Mouse (Mus musculus) skeletal muscle tissue, adult 2 months (tissue): Measurements from ENCODE around the gene Reep3.
"Not testable (repeated sequence)": the region's sequence is repeated elsewhere in the genome, so short reads cannot be mapped to it uniquely, and the experiment has no call there.

Source experiments
- DNase-seq: peaks from one replicate; pipeline ENCODE4 v3.0.0-alpha.2; 2012; ENCODE audit warnings: low read depth, low spot score

Reep3 gene

DNA sequence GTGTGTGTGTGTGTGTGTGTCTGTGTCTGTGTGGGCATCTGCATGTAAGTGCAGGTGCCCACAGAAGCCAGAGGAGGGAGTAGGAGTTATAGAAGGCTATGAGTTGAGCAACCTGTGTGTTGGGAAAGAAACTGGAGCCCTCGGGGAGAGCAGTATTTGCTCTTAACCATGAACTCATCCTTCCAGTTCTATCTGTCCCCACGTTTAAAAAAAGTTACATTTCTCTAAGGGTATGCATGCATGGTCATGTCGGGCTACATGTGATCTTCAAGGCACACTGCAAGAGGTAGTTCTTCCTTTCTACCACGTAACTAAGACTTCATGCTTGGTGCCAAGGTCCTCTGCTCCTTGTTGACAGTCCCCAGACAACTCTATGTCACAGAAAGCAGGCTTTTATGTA is 78.9 kb downstream of the Reep3 start:
- no peak for DNase-seq

DNA sequence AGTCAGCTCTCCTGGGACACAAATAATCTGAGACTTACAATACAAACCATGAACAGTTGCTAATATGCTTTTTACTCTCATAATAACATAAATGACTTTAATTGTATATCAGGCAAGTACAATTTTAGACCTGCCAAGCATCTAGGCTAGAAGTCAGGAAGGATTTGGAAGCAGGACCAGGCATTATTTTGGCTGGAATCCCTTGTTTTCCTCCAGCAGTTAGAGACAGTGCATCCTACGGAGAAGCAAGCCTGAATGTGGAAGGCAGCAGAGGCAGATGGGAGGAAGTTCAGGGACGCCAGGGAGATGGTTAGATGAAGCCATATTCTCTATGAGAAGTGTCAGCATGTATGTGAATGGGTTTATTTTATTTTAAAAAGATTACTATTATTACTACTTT is 79.4 kb downstream of the Reep3 start:
- DNase-seq, result no peak

DNA sequence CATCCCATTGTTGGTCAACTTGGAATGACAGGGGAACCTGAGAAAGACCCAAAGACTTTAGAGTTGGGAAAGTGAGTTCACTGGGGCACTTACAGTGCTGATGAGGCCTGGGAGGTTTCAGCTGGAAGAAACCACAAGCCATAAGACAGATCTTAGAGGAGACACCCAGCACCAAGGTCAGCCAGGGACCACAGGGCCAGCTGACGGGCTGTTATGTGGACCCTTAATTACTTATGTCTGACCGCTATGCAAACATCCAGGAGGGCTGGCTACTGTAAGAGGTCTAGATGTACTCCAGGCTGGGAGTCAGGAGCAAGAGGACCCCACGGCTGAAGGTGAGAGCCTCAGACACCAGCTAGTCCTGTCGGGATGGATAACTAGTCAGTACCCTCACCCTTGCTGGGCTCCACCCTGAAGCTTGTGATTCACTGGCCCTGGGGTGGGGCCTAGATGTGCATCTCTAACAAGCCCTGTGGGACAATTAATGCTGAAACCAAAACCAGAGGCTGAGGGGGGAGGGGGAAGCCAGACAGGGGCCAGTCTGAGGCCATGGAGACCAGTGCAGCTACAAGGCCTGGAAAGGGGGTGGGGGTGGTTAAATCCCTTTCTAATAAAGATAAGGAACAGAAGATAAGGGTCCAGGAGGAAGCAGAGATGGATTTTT is 80.0 kb downstream of the Reep3 start:
- DNase-seq, result no peak

DNA sequence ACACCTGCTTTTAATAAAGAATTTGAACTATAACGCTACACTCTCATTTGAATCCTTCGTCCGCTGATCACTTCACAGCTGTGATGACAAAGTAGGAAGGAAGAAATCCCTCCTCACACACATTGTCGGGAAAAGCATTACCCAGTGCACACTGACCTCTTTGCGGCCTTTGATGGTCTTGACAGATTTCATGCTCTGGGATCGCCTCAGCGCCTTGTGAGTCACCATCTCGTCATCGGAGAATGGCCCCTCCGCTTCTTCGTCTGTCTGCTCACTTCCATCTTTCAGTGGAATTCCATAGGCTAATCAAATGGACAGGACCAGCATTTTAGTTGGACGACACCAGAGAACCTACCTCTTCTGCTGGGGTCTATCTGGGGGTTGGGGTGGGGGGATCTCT is 82.0 kb downstream of the Reep3 start:
- DNase-seq, result no peak

DNA sequence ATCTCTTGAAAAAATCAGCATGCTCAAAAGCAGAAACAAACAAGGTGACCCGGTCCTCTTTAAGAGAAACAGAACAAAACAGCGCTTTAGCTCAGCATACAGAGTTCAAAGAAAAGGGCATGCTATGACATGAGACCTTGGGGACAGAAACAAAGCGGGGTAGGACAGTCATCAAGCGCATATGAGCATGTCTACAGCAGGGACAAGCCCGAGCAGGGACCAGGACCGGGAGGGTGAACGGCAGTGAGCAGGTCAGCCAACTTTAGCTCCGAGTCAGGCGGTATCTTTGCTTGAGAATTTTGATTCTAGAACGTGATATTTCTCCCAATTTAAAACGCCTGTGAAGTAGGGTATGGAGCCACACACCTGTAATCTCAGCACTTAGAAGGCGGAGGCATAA is 86.2 kb downstream of the Reep3 start:
- no peak for DNase-seq

DNA sequence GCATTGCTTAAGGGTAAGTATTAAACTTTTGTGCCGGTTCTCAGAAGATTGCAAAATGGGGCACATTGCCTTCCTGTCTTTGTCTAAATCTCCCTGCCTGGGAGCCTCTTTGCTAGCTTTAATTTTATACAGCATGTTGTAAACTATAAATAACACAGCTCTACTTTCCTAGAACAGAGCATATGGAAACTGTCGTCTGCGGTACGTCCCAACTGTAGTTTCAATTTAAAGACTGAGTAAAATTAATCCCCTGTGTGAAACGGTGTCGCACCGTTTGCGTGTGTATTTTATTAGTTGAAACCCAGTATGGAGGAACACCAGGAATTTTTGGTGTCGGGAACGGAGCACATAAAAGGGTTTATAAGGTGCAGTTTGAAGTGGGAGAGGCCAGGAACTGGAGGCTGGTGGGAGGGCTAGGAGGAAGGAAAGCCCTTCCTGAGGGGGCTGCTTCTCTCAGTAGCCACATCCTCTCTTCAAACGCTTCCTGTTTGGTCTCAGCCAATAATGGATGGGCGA is 92.2 kb downstream of the Reep3 start:
- no peak for DNase-seq

DNA sequence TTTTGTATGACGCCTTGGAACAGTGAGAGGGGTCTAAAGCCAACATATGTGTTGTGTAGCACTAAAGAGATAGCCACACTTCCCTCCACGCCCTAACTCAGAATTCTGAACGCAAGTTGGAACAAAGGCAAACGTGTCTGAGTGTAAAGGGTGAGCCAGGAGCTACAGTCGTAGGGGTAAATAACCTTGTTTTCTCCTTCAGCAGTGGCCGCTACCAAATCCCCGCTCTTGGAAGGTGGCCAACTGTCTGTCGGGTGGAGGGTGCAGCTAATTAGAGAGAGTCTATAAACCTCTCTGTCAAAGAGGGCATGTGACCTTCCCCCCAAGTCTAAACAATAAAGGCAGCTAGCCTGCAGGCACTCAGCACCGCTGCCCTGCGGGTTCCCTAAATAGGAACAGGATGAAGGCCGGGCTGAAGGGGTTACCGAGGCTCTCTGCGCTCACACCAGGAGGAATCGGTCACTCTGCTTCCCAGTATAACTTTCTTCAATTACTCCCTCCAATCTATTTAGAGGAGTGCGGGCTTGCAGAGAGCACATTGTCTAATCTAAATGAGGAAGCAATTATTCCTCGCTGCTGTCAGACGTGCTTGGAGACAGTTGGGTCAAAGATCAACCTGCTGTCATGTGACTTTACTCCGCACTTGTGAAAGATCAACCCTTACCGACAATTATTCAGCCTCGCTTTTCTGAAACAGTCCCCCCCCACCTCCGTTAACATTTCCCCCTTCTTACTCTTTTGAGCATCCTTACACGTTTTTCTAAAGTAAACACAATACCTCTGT is 92.8 kb downstream of the Reep3 start:
- peak; percentile 21 for DNase-seq

DNA sequence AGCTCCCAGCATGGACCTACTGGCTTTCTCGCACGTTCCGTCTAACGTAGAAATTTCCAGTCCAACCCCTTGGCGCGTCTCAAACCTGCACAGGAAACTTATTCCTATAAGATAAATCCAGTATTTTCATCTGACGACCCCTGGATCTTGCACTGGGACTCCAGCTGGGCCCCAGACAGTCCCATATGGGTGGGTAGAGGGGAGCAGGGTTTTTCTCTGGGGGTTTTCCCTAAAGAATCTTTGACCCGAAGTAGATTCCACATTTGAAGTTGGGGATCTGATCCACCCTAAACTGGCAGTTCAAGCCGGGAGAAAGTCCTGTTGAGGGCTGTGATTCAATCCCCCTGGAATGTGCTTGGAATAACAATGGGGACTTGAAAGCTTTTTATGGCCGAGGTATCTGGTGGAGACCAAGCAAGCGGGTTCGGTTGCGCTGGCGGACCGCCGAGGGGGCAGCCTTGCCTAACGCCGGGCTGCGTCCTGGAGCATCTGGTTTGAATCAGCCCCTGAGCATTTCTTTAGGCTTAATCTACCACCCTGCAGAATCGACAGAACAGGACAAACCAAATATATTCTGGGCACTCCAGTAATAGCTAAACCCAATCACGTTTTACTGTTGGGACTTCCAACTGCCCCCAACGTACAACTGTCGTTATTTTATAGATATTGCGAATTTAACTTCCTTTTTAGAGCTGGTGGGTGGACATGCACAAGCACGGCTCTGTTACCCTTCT is 93.6 kb downstream of the Reep3 start:
- DNase-seq, result peak; percentile 31

DNA sequence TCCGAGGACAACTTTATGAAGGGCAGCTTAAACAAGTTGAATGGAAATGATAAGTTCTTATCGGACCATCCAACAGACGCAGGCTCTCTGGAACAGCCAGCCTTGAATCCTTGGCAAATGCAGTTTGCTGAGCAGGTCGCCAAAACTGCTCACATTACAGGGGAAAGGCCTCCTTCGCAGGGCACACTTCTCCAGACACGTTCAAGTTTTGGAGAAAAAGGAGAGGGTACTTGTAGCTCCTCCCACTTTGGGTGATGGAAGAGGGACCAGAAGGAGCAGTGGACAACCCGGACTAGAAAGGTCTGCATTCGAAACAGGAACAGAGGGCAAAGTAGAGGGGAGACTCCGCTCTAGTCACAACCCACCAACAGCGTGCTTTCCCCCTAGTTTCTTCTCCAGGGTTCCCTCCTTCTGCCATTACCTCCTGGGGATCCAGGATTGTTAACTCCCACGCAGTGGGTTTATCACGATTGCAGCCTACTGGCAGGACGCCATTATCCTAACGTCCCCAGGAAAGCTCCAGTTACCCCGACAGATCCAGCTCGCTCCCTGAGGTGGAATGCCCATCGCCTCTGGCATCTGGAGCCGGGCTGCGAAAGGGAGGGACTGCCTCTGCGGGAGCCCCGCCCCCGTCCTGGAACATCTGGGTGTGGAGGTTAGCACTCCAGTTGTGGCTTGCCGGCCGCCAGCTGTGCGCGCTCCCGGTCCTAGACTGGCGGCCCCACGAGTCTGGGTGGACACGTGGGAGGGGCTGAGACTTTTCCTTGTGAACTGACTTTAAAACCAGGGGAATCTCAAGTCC is 94.3 kb downstream of the Reep3 start:
- peak; percentile 76 for DNase-seq

DNA sequence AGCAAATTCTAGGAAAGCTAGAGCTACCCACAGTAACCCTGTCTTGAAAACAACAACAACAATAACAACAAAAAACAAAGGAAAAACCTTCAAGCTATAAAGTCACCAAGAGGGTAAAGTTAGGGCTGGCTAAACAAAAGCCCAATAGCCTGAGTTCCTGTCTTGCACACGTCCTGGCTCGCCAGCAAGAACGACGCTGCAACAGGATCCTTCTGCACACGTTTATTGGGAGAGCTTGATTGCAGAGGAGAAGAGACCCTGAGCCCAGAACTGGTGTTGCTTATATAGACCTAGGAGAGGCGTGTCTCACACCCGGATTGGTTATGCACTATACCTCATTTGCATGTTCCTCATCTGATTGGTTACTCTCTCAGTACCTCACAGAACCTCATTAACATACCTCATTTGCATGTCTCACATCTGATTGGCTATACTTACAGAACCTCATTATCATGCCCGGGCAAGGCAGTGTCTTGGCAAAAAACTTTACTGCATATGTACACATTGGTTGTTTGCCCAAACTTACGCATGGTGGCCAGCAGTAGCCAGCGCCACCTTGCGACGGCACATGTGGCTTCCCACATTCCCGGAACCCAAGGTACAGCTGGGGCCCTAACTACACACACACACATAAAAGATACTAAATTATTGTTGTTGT is 95.7 kb downstream of the Reep3 start:
- not testable (repeated sequence) for DNase-seq

DNA sequence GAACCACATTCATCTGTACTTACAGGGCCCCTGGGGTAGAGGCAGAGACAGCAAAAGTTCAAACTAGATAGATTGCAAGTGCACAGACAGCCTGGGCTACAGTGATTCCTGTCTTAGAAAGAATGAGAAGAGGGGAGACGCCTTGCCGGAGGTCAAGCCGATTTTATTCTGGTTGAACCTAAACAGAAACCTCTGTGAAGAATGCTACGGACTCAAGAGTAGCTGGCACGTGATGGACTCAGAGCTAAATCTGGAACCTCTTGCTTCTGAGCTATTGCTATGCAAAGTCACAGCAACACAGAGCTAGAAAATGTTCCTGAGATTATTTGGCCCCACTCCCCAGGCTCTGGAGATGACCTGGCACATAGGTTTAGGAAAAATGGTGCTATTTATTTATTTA is 96.6 kb downstream of the Reep3 start:
- DNase-seq, result no peak

DNA sequence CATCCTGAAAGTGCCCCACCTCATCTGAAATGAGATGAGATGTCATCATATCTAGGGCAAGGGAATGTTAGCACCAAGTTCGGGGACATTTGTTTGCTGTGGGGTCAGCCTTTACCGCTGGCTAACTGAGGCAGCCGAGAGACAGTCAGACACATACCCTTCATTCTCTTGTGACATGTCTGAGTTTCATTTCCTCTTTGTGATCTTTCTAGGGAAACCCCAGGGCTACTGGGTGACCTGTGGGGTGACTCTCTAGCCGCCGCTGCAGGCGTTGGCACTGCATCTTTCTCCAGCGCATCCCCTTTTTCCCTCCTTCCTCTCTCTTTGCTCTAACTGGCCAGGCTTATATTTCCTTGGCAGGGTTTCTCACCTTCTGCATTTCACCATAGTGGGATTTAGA is 98.0 kb downstream of the Reep3 start:
- no peak for DNase-seq

DNA sequence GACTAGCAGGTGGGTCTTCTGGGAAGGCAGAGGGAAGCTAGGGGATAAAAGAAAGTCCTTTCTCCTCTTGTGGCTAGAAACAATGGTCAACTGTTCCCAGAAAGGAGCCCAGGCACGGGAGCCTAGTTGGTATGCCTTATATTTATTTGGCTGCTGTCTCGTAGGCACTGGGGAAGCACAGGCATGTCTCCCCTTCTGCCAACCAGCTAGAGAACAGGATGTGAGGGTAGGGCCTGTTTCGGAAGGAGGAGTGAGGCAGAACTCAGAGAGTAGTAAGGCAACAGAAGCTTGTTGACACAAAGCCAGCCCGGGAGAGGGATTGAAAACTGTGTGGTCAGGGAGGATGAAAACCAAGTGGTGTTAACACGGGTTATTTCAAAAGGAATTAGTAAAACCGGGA is 101.6 kb downstream of the Reep3 start:
- DNase-seq, result no peak

DNA sequence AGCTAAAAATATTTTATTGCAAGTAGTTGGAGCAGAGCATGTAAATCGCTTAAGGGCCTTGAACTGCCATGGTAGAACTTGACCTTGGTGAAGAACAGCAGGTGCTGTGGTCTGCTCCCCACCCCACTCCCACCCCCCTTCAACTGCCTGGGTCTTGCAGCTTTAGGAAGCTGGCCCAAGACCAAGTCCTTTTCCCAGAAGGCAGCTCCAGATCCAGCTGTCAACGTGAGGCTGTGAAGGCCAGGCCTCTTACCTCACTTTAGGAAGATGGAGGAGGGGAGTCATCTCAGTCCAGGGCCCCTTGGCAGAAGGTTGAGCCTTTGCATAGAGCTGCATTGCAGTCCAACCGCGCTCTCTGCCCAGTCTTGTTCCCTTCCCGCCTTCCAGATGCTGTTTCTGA is 102.3 kb downstream of the Reep3 start:
- no peak for DNase-seq

DNA sequence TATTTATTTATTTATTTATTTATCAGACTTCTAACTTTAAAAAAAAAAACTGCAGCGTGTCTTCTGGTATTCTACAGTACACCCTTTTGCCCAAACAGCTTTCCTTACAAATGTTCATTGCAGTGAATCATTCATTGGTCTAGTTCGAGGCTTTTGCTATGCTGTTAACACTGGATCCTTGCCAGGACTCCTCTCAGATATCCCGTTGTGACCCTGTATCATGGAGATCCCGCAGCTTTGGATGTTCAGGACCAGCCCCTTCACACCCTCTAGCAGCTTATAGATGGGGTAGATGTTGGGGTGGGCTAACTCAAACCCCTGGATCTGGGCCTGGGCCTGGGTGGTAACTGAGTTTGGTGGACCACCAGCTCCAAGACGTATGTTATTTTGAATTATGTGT is 104.2 kb downstream of the Reep3 start:
- no peak for DNase-seq

DNA sequence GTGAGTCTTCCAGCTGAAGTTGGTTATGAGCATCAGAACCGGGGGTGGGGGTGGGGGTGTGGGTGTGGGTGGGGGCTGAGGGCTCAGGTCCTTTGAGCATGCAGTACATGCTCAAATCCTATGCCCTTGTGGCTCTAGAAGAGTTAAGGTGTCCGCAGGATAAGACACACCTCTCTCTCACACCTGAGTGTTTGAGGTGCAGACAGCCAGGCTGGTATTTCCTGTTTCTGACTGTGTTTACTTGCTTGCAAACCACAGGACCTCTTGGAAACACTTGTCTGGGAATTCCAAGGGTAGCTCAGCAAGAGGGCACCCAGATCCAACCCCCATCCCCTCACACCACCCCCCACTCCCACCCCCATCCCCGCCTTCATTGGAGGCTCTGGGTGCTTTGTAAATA is 106.2 kb downstream of the Reep3 start:
- DNase-seq, result no peak

DNA sequence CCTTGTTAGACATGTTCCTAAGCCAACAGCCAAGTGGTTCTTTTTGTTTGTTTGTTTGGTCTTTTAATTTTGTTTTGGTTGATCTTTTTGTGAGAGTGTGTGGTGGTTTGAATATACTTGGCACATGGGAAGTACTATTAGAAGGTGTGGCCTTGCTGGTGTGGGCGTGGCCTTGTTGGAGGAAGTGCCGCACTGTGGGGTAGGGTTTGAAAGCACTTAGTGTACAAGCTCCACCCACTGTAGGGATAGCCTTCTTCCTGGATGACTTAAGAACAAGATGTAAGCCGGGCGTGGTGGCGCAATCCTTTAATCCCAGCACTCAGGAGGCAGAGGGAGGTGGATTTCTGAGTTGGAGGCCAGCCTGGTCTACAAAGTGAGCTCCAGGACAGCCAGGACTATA is 113.7 kb downstream of the Reep3 start:
- no peak for DNase-seq

DNA sequence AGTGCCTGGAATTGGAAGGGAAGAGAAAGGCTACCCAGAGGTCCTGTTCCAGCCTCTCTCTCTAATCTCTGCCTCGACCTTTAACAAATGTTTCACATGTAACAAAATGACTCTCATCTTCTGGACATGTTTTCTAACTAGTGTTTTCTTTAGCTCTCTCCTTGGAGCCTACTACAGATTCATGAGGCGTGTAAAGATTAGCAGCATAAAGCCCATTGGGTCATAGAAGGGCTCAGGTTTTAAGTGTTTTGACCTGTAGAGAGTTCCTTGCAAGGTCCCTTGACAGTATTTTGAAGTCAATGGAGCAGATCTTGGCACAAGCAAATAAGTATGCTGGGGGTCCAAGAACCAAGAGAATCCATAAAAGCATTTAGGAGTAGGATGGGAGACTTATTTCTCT is 118.5 kb downstream of the Reep3 start:
- no peak for DNase-seq

DNA sequence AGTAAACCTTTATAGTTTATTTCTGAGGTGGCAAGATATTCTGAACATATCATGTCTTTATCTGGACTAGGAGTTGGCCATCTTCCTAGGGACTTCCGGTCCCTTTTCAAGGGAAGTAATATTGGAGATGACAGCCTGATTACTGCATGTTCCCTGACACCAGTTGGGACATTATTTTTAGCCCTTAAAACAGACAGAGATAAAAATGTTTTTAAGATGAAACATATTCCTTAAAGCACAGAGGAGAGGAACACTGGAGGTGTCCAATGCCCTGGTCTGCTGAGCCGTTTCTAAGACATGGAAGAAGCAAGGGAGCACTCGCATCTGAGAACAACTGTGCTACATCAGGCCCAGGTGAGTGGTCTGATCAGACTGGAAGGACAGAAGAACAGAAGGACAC is 119.7 kb downstream of the Reep3 start:
- DNase-seq, result no peak

DNA sequence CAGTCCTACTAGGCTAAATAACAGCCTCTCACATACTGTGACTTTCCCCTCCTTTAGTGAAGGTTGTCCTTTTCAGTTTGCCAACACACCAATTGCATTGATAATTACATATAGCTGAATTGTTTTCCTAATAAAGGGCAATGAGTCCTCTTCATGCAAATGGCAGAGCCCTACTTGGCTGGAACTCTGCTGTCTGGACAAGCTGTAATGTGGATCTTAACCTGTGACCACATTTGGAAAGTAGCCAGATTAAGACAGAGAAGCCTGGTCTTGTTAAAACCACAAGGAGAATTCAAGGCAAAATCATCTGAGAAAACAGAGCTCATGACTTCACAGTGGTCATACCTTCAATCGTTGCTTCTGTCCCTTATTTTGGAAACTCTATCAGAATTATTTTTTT is 121.3 kb downstream of the Reep3 start:
- DNase-seq, result peak; percentile 28

DNA sequence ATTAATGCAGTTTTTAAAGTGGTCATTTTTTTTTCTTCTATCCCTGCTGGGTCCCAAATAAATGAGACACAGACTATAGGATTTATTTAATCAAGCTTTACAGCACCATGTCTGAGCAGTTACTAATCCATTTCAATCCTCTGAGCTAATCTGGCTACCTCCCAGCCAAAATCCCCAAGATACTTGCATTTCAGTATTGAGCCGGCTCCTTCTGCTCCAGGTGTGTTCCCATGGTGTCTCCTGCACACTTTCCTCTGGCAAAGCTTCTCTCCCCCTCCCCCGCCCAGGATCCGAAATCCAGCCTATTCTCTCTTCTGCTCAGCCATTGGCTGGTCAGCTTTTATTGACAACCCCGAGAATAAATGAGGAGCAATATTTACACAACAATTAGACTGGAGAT is 122.3 kb downstream of the Reep3 start:
- DNase-seq, result no peak
